Mouse (Mus musculus): ENCODE measurements around the gene Acer1. TPM values are rescaled to one million over a fixed set of nuclear protein-coding genes. Genes with fewer than 3 reads are reported as not detected.

Acer1 gene
- total RNA-seq, 1 experiment, result 0.54 TPM

DNA sequence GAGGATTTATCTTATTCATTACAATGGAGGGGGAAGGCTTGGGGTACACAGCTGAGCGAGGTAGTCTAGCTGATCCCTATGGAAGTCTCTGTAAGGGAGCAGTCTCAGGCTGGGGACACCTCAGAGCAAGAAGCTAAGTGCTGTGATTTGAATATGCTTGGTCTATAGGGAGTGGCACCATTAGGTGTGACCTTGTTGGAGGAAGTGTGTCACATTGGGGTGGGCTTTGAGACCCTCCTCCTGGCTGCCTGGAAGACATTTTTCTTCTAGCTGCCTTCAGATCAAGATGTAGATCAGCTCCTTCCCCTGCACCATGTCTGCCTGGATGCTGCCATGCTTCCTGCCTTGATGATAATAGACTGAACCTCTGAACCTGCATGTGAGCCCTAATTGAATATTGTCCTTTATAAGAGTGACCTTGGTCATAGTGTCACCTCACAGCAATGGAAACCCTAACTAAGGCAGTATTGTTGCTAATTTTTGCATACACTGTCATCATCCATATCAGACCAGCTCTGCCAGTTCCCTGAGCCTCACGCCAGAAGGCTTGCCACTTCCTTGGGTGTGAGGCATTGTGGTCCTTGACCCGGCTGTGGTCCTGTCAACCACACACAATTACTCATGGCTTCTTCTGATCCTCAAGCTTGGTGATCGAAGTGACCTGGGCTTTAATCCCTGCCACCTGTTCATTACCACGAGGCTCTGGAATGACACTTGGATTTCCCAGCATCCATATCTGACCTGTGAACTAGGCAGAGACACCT is 19.1 kb downstream of the Acer1 start:
- H3K27ac ChIP-seq (ENCODE audit: insufficient read depth, low read depth, low read length, poor library complexity, severe bottlenecking), result no peak overlapping the region
- peaks cover 5 to 13% of the 10 kb centered on the region in 2 experiments; a peak in 2 of 4 replicates for H3K4me1 ChIP-seq (ENCODE audit: control insufficient read depth in 2 of 2, insufficient read depth in 2 of 2, low read length in 2 of 2, poor library complexity in 1 of 2)
- no peak for DNase-seq (ENCODE audit: low read depth, low spot score)
- H3K4me3 ChIP-seq (ENCODE audit: insufficient read depth in 1 of 2, low read depth in 1 of 2, low read length in 2 of 2, poor library complexity in 1 of 2, severe bottlenecking in 1 of 2), result no peak overlapping the region
- no peaks in the 10 kb centered on the region for H3K36me3 ChIP-seq (ENCODE audit: control insufficient read depth, insufficient read depth, low read length, poor library complexity, severe bottlenecking)
- H3K9ac ChIP-seq (ENCODE audit: insufficient read depth, low read depth, low read length, poor library complexity, severe bottlenecking), result no peak overlapping the region
- TF ChIP-seq HCFC1 (IDR thresholded peaks at IDR 0.05; ENCODE audit: borderline replicate concordance, insufficient read depth, low read length) (no peak), CHD2 (IDR thresholded peaks at IDR 0.05; ENCODE audit: low read depth, low read length) (no peak), ZNF384 (IDR thresholded peaks at IDR 0.05; ENCODE audit: low read depth, low read length) (no peak), ZC3H11A (IDR thresholded peaks at IDR 0.05; ENCODE audit: borderline replicate concordance, low read depth, low read length) (no peak), MAFK (IDR thresholded peaks at IDR 0.05; ENCODE audit: insufficient read depth, low read depth, low read length) (no peak)
- H3K9me3 ChIP-seq (ENCODE audit: control insufficient read depth, insufficient read depth, low read depth, low read length), result no peaks in the 10 kb centered on the region
- in situ Hi-C loops (cut with MboI; ENCODE audit: low sequenced_read_pairs in 2 of 2, unreplicated experiment in 2 of 2), result no loop called here

DNA sequence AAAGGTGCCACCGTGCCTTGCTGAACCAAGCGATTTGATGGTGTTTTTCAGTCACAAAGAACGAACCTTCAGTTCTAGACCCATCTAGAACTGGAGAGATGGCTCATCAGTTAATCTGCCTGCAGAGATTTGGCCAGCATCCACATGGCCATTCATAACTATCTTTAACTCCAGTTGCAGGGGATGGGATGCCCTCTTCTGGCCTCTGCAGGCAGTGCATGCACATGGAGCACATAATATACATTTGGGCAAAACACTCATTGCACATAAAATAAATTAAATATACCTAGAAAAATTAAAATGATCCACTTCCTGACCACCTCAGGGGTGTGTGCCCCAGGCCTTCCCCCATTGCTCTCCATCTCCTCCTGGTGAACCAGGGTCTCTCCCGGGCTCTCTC is 20.0 kb downstream of the Acer1 start:
- Histone ChIP-seq H3K27ac (ENCODE audit: insufficient read depth, low read depth, low read length, poor library complexity, severe bottlenecking) (no peak overlapping the region), H3K4me1 (ENCODE audit: control insufficient read depth in 2 of 2, insufficient read depth in 2 of 2, low read length in 2 of 2, poor library complexity in 1 of 2) (peaks cover 5 to 14% of the 10 kb centered on the region in 2 experiments; a peak in 2 of 4 replicates), H3K36me3 (ENCODE audit: control insufficient read depth, insufficient read depth, low read length, poor library complexity, severe bottlenecking) (no peaks in the 10 kb centered on the region), H3K4me3 (ENCODE audit: insufficient read depth in 1 of 2, low read depth in 1 of 2, low read length in 2 of 2, poor library complexity in 1 of 2, severe bottlenecking in 1 of 2) (no peak overlapping the region), H3K9ac (ENCODE audit: insufficient read depth, low read depth, low read length, poor library complexity, severe bottlenecking) (no peak overlapping the region), H3K9me3 (ENCODE audit: control insufficient read depth, insufficient read depth, low read depth, low read length) (no peaks in the 10 kb centered on the region)
- TF ChIP-seq MAFK (IDR thresholded peaks at IDR 0.05; ENCODE audit: insufficient read depth, low read depth, low read length), result no peak
- 0 out of 2 replicates have a peak, but pooled peaks have one; percentile 29 for TF ChIP-seq ZC3H11A (IDR thresholded peaks at IDR 0.05; ENCODE audit: borderline replicate concordance, low read depth, low read length)
- TF ChIP-seq HCFC1 (IDR thresholded peaks at IDR 0.05; ENCODE audit: borderline replicate concordance, insufficient read depth, low read length), result no peak
- no peak for TF ChIP-seq CHD2 (IDR thresholded peaks at IDR 0.05; ENCODE audit: low read depth, low read length)
- TF ChIP-seq ZNF384 (IDR thresholded peaks at IDR 0.05; ENCODE audit: low read depth, low read length), result no peak
- in situ Hi-C loops (cut with MboI; ENCODE audit: low sequenced_read_pairs in 2 of 2, unreplicated experiment in 2 of 2), result no loop called here
- DNase-seq (ENCODE audit: low read depth, low spot score), result no peak

DNA sequence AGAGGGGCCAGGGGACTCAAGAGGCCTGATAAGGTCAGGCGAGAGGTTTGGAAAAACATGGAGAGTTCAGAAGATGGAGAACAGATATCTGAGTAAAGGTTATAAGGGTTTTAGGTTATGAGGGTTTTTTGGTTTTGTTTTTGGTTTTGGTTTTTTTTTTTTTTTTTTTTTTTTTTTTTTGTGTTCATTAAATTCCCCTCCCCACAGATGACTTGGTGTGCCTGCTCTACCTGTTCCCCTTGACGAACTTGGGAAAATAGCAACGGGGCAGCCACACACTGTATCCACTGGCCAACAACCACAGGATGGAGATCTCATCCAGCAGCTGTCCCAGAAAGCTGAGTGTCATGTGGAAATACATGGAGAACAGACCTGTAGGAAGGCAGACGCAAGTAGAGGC is 23.3 kb downstream of the Acer1 start:
- H3K9me3 ChIP-seq (ENCODE audit: control insufficient read depth, insufficient read depth, low read depth, low read length), result no peaks in the 10 kb centered on the region
- H3K36me3 ChIP-seq (ENCODE audit: control insufficient read depth, insufficient read depth, low read length, poor library complexity, severe bottlenecking), result no peaks in the 10 kb centered on the region
- TF ChIP-seq ZC3H11A (IDR thresholded peaks at IDR 0.05; ENCODE audit: borderline replicate concordance, low read depth, low read length) (no peak), MAFK (IDR thresholded peaks at IDR 0.05; ENCODE audit: insufficient read depth, low read depth, low read length) (no peak), HCFC1 (IDR thresholded peaks at IDR 0.05; ENCODE audit: borderline replicate concordance, insufficient read depth, low read length) (no peak), ZNF384 (IDR thresholded peaks at IDR 0.05; ENCODE audit: low read depth, low read length) (no peak), CHD2 (IDR thresholded peaks at IDR 0.05; ENCODE audit: low read depth, low read length) (no peak)
- H3K9ac ChIP-seq (ENCODE audit: insufficient read depth, low read depth, low read length, poor library complexity, severe bottlenecking), result no peak overlapping the region
- no peak for DNase-seq (ENCODE audit: low read depth, low spot score)
- no peak overlapping the region for H3K4me3 ChIP-seq (ENCODE audit: insufficient read depth in 1 of 2, low read depth in 1 of 2, low read length in 2 of 2, poor library complexity in 1 of 2, severe bottlenecking in 1 of 2)
- H3K27ac ChIP-seq (ENCODE audit: insufficient read depth, low read depth, low read length, poor library complexity, severe bottlenecking), result no peak overlapping the region
- H3K4me1 ChIP-seq (ENCODE audit: control insufficient read depth in 2 of 2, insufficient read depth in 2 of 2, low read length in 2 of 2, poor library complexity in 1 of 2), result peaks cover 5 to 16% of the 10 kb centered on the region in 2 experiments; a peak in 3 of 4 replicates
- in situ Hi-C loops (cut with MboI; ENCODE audit: low sequenced_read_pairs in 2 of 2, unreplicated experiment in 2 of 2), result no loop called here

DNA sequence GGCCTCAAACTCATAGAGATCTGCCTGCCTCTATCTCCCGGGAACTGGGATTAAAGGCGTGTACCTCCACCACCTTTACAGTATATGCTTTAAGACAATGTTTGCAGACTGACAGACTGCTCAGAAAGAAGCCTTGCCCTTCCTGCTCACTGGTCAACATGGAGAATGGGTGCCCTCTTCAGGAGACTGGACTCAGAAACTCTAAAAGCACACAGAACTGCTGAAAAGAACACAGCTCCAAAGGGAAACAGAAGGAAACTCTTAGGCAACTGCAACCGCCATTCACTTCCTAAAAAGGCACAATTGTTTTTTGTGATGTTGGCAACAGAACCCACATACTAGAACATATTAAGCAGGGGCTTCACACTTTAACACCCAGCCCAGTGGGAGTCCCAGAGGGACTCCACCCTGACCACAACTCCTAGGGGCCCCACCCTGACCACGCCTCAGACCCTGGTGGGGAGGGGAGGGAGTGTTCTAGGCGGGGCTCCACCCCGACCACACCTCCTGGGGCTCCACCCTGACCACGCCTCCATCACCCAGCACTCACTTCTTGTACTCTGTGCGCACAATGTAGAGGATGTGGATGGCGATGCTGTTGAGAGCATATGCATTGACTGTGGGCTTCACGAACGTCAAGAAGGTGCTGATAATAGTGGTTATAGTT is 24.0 kb downstream of the Acer1 start:
- no peaks in the 10 kb centered on the region for H3K9me3 ChIP-seq (ENCODE audit: control insufficient read depth, insufficient read depth, low read depth, low read length)
- H3K4me3 ChIP-seq (ENCODE audit: insufficient read depth in 1 of 2, low read depth in 1 of 2, low read length in 2 of 2, poor library complexity in 1 of 2, severe bottlenecking in 1 of 2), result peak overlapping the region in 1 of 2 experiments; percentile 23; a peak in 1 of 4 replicates
- peak; percentile 50 for DNase-seq (ENCODE audit: low read depth, low spot score)
- no peak overlapping the region for H3K9ac ChIP-seq (ENCODE audit: insufficient read depth, low read depth, low read length, poor library complexity, severe bottlenecking)
- H3K36me3 ChIP-seq (ENCODE audit: control insufficient read depth, insufficient read depth, low read length, poor library complexity, severe bottlenecking), result no peaks in the 10 kb centered on the region
- no peak overlapping the region for H3K27ac ChIP-seq (ENCODE audit: insufficient read depth, low read depth, low read length, poor library complexity, severe bottlenecking)
- in situ Hi-C loops (cut with MboI; ENCODE audit: low sequenced_read_pairs in 2 of 2, unreplicated experiment in 2 of 2), result no loop called here
- TF ChIP-seq HCFC1 (IDR thresholded peaks at IDR 0.05; ENCODE audit: borderline replicate concordance, insufficient read depth, low read length), result no peak
- no peak for TF ChIP-seq ZNF384 (IDR thresholded peaks at IDR 0.05; ENCODE audit: low read depth, low read length)
- TF ChIP-seq CHD2 (IDR thresholded peaks at IDR 0.05; ENCODE audit: low read depth, low read length), result no peak
- no peak for TF ChIP-seq MAFK (IDR thresholded peaks at IDR 0.05; ENCODE audit: insufficient read depth, low read depth, low read length)
- TF ChIP-seq ZC3H11A (IDR thresholded peaks at IDR 0.05; ENCODE audit: borderline replicate concordance, low read depth, low read length), result no peak
- peaks cover 5 to 17% of the 10 kb centered on the region in 2 experiments; a peak in 3 of 4 replicates for H3K4me1 ChIP-seq (ENCODE audit: control insufficient read depth in 2 of 2, insufficient read depth in 2 of 2, low read length in 2 of 2, poor library complexity in 1 of 2)

Data from ES-E14 (cell line).